Mouse (Mus musculus): ENCODE data around the gene Spin4. TPM values are rescaled to one million over a fixed set of nuclear protein-coding genes. Genes with fewer than 3 reads are reported as not detected.

Spin4 gene
- 0.50 and 1.4 TPM in 2 replicates for total RNA-seq (2017)

DNA sequence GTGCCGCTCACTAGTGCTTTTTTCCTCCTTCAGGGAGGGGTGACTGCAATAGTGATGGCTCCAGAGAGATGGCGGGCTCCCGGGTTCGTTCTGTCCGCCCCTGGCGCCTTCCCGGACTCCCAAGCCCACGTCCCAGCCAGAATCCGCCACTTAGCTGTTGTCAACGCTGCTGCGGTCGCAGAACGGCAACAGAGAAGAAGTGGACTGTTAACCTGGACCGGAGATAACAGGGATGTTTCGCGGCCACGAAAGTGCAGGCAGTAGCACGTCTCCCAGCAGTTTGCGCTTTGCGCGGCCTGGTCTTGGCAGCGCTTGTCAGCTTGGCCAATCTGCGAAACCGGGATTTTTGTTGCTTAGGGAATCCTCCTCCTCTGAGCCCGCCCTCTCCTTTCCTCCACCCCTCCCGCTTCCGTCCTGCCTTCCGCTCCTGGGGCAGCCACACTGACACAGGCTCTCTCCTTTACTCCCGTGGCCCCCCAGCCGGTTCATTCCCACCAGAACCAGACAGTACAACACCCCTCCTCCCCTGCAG, at the start of gene Spin4:
TSS of gene Spin4 (minus strand) at position 322 of the 532 bp plus-strand sequence.
- peak; percentile 59 to 74 for ATAC-seq (replicated peaks in 1 of 2; ENCODE audit: insufficient read depth in 1 of 2, low FRiP score in 2 of 2, low TSS enrichment in 1 of 2, low read depth in 1 of 2, poor library complexity in 2 of 2, severe bottlenecking in 2 of 2)

DNA sequence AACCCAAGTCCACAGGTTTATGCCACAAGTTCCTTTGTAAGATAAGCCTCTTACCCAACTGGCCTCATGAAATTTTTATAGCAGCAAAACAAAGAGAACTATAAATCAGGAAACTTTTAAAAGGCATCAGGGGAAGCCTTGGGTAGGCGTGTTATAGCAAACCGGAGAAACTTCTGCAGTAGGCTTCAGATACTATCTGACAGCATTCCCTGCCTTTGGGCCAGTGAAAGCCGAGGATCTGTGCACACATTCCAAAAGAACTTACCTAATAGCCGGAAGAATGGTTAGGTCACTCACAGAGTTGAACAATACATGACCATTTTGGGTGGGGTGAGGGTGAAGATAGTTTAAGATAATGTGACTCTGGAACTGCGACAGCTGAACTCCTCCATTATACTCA, 1.4 kb upstream of the Spin4 start:
- ATAC-seq (replicated peaks in 1 of 2; ENCODE audit: insufficient read depth in 1 of 2, low FRiP score in 2 of 2, low TSS enrichment in 1 of 2, low read depth in 1 of 2, poor library complexity in 2 of 2, severe bottlenecking in 2 of 2), result no peak

DNA sequence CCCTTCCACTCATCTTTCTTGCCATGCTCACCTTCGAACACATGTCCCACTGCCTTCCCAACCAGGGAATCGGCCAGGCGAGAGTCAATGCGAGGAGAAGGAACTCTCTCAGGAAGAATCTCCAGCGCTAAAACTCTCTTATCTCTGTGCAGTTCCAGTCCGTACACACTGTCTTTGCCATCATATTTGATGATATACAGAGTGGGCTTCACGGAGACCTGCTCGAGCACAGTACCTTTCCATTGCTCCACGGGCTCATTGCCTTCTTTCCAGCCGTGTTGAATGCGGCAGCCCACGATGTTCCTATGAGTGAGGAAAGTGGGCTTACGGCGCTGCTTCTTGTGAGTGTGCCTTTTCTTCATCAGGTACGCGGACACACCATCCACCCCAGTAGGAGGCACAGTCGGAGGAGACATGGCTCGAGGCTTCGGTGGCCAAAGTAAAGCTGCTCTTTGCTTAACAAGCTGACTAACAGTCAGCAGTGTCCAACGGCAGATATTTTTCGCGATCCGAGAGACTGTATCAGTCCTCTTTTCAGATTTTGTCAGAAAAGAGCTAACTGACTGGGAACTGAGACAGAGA, 612 bp downstream of the Spin4 start:
- peak; percentile 51 for ATAC-seq (replicated peaks in 1 of 2; ENCODE audit: insufficient read depth in 1 of 2, low FRiP score in 2 of 2, low TSS enrichment in 1 of 2, low read depth in 1 of 2, poor library complexity in 2 of 2, severe bottlenecking in 2 of 2)

DNA sequence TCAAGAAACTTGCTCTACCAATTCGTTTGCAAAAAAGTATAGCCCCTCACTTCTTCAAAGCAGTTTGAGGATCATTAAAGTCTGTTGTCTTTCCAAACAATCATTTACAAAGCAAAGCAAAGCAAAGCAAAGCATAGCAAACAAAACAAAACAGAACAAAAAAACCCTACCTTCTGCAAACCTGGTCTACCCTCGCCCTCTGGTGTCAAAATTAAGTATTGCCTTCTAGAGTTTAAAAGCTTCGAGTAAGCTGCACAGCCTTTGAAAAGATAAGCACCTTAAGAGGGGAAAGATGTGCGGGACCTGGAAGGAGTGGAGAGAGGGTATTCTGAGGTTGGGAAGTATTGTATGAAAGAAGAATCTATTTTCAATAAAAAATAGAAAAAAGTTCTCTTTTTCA, 14.4 kb downstream of the Spin4 start:
- ATAC-seq (replicated peaks in 1 of 2; ENCODE audit: insufficient read depth in 1 of 2, low FRiP score in 2 of 2, low TSS enrichment in 1 of 2, low read depth in 1 of 2, poor library complexity in 2 of 2, severe bottlenecking in 2 of 2), result peak in 1 of 2 experiments; percentile 22; a peak in 1 of 4 replicates

DNA sequence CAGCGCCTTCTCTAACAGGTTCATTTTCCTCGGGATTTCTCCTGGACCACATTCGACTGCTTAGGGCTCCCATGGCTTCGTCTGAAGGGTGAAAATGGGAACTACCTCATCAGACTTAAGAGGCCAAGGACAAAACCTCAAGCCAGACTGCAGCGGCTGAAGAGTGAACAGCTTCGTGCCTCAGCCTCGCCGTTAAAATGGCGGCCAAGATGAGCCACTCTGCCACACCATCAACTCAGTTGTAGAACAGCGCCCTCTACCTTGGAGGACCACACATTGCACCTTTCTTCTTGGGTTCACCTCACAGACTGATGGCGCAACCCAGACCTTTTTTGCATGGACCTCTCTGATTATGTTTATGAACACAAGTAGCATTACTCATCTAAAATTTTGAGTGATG, 27.6 kb downstream of the Spin4 start:
- ATAC-seq (replicated peaks in 1 of 2; ENCODE audit: insufficient read depth in 1 of 2, low FRiP score in 2 of 2, low TSS enrichment in 1 of 2, low read depth in 1 of 2, poor library complexity in 2 of 2, severe bottlenecking in 2 of 2), result no peak

DNA sequence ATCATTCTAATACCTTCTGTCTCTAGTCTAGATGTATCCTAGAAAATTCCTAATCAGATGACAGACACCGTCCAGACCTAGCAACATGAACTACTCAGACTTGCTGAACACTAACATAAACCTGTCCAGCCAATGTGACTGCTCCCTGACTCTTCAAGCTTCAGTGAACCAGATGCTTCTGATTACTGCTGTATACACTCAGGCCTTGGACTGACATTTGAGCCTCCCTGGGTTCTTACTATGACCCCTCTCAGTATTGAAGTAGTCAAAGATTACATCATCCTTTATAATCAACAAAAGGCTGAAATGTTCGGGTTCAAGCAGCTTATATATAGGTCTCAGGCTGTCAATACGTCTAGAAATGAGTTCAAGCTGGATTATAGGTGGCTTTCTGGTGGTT, 32.4 kb downstream of the Spin4 start:
- ATAC-seq (replicated peaks in 1 of 2; ENCODE audit: insufficient read depth in 1 of 2, low FRiP score in 2 of 2, low TSS enrichment in 1 of 2, low read depth in 1 of 2, poor library complexity in 2 of 2, severe bottlenecking in 2 of 2), result no peak

DNA sequence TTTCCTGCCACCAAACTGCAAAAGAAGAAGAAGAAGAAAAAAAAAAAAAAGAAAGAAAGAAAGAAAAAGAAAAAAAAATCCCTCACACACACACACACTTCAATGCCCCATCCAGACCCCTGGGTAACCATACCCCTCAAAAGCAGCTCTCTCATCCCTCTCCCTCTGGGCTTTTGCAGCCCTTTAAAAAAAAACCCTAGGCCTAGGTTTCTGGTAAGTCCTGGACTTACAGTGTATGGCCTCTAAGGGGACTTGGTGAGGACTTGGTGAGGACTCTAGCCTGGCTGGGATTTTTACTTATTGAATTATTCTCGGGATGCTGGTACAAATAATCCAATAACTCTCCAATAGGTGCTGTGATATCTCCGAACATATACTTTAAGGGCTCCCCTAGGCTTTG, 35.6 kb downstream of the Spin4 start:
- 0 out of 4 replicates have a peak, but pooled peaks of 1 of the 2 experiments have one; percentile 37 for ATAC-seq (replicated peaks in 1 of 2; ENCODE audit: insufficient read depth in 1 of 2, low FRiP score in 2 of 2, low TSS enrichment in 1 of 2, low read depth in 1 of 2, poor library complexity in 2 of 2, severe bottlenecking in 2 of 2)

DNA sequence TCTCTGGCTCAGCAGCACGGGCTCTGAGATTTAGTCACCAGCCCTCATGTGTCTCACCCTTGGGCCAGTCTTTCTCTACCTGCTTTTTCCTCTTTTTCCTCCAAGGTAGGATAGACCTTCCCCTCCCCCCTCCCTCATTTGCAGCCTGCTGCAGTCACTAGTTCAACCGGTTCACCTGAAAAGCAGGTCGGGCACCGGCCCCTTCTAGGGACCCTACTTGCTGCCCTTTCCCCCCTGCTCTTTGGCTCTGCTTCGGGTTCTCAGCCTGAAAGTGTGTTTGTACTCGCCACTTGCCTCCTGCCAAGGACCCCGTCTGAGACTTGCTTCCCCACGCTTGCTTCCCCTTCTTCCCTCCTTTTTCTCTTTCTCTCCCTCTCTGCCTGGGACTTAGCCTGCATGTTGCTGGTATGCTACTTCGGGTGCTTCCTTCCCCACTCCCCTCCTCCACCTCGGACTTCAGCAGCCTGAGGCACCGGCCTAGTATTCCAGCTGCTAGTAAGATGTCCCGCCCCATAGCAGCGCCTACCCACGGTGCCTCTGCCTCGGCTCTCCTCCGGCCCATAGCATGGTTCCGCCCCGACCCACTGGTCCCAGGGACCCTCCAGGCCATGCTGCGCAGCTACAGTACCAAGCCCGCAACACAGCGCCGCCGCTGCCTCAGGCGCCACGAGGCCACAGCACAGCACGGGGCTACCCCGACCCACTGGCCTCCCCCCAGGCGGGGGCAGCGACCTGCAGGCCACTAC, 36.2 kb downstream of the Spin4 start:
- ATAC-seq (replicated peaks in 1 of 2; ENCODE audit: insufficient read depth in 1 of 2, low FRiP score in 2 of 2, low TSS enrichment in 1 of 2, low read depth in 1 of 2, poor library complexity in 2 of 2, severe bottlenecking in 2 of 2), result peak; percentile 76 to 77

Other genes with a start within 250 kb of the Spin4 start
- gene Arhgef9, start 170.2 kb upstream of the Spin4 start, total RNA-seq (2017), result 5.3 and 6.9 TPM in 2 replicates